Mouse (Mus musculus) small intestine, adult 2 months (tissue): ENCODE measurements around the gene Cfap97.

Experiments
- CTCF ChIP-seq: fragments of 200-500 bp; IDR thresholded peaks from 2 replicates; pipeline ENCODE4 v1.5.1; 2012; ENCODE audit warnings: low read depth, mild to moderate bottlenecking, control low read depth, inconsistent platforms, low read length, moderate library complexity, mixed read lengths; ENCODE audit not compliant: insufficient replicate concordance, insufficient read length; ENCODE audit errors: extremely low read depth
- POLR2A ChIP-seq: fragments of 200-500 bp; IDR thresholded peaks from 2 replicates; pipeline ENCODE4 v1.6.1; 2012; ENCODE audit warnings: low read depth, mild to moderate bottlenecking, control low read depth, inconsistent platforms, low read length, moderate library complexity

GRCm38 (mm10) chr8:46107690-46108089 is 43.9 kb upstream of the Cfap97 start:
- TF ChIP-seq CTCF (no peak), POLR2A (no peak)
